Mouse (Mus musculus) mesoderm, embryonic 11.5 days (tissue): ENCODE results near the gene Rnf220.

Source experiments
- DNase-seq: peaks from one replicate; pipeline ENCODE4 v3.0.0-alpha.2; 2012; ENCODE audit warnings: low read depth, low spot score

Rnf220 gene

GRCm38 (mm10) chr4:117302027-117302806 is 194.6 kb downstream of the Rnf220 start:
- DNase-seq, result no peak

GRCm38 (mm10) chr4:117299921-117300320 is 196.9 kb downstream of the Rnf220 start:
- DNase-seq, result no peak

- no peak for DNase-seq
Measured at GRCm38 (mm10) chr4:117297819-117298218, 199.0 kb downstream of the Rnf220 start.

GRCm38 (mm10) chr4:117296849-117297593 is 199.8 kb downstream of the Rnf220 start:
- DNase-seq, result no peak

GRCm38 (mm10) chr4:117291696-117292095 is 205.2 kb downstream of the Rnf220 start:
- no peak for DNase-seq

DNA sequence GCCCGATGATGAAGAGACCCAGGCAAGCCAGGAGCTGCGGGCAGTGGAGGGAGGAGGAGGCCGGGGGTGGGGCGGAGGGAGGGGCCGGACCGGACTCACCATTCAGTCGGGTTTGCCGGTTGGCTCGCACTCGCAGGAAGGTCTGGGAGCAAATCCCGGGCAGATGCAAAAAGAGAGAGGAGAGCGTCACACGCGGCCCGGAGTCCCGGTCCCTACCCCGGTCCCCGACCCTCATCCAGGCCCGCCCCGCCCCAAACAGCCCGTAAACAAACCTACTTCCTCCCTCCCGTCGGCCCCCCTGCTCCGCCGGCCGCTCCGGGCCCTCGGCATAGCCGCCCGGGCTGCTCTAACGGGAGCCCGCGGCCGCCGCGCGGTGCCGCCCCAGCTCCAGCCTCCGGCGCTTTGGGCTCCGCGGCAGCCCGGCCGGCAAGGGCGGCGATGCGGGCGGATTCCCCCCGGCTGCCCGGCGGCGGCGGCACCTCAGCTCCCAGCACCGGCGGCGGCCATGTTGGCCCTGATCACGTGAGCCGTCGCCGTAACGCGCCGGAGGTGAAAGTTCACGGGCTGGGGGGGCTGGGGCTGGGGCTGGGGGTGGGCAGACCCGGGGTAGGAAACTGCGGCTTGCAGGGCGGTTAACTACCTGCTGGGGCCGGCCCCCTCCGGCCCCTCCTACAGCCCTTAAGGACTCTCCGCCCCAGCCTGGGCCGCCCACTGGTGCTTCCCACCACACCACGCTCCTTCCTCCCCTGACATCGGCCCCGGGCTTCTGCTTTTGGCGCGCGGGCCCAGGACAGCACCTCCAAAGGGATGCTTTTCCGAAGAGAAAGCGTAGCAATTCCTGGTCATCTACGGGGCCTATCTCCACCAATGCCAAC is 207.7 kb downstream of the Rnf220 start:
- peak; percentile 85 for DNase-seq

- no peak for DNase-seq
Measured at GRCm38 (mm10) chr4:117288277-117288926, 208.4 kb downstream of the Rnf220 start.

- no peak for DNase-seq
Measured at GRCm38 (mm10) chr4:117284363-117284762, 212.5 kb downstream of the Rnf220 start.

- peak; percentile 76 for DNase-seq
Measured at GRCm38 (mm10) chr4:117283271-117284191, 213.3 kb downstream of the Rnf220 start.

DNA sequence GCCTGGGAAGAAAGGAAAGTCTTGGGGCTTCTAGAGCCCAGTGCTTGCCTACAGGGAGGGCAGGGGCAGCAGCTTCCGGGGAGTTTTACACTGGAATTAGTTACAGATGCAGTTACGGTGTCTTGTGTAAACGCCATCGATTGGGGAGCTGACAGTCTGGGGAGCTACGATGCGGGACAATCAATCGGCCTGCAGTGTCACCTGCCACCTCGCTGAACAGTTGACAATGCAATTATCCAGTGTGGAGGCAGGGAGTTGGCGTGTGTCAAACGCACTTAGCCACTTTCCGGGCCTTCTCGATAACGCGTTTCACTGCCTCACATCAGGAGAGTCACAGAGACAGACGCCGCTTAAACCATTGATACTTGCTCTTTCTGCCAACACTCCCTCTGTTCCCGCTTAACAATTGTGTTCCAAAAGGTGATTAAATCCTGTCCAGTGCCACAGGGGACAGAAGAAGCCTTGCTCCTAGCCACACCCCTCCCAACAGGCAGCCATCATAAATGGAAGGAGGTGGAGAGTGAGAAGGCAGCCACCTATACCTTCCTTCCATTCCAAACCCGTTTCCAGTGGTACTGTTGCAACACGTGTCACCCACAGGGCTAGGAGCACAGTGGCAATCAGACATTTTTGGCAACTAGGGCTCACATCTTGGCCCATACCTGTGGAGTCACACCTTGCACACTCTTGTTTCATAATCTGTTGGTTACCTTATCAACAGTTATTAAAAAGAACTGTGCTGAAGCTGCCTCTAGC is 215.6 kb downstream of the Rnf220 start:
- DNase-seq, result no peak

- DNase-seq, result no peak
Measured at GRCm38 (mm10) chr4:117280397-117280930, 216.4 kb downstream of the Rnf220 start.

DNA sequence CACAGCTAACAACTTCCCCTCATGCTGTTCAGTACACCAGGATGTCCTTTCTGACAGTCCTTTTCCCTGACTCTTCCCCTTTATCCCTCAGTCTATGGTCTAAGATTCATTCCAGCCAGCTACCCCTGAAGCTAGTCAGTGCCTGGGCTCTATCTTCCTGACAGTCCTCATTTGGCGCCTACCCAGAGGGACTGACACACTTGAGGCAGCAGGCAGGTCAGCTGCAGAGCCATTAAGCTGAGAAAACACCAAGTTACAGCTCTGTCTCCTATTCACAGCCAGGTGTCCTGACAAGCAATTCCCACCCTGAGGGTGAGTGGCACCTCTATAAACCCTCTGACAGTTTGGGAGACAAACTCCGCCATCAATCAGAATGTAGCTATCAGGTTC is 217.6 kb downstream of the Rnf220 start:
- no peak for DNase-seq

GRCm38 (mm10) chr4:117278381-117279252 is 218.2 kb downstream of the Rnf220 start:
- no peak for DNase-seq

- DNase-seq, result no peak
Measured at GRCm38 (mm10) chr4:117277687-117278086, 219.2 kb downstream of the Rnf220 start.

DNA sequence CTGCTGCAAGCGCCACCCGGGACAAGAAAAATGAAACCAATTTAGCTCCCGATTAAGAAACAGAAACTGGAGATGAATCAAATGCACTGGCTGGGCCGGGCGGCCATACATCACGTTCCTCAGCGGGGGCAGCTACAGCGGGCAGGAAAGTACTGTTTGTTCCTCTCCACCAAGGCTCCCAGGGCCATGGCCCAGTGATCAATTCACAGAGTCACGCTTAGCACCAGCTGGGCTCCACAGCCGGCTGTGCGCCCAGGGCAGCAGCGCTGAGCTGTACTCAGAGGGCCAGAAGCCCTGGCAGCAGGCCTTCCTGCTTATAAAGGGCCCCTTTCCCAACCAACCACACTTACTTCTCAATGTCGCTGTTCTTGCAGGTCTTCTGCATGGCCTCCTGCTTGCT is 219.8 kb downstream of the Rnf220 start:
- no peak for DNase-seq

GRCm38 (mm10) chr4:117276281-117276711 is 220.6 kb downstream of the Rnf220 start:
- peak; percentile 65 for DNase-seq

GRCm38 (mm10) chr4:117274720-117275119 is 222.1 kb downstream of the Rnf220 start:
- DNase-seq, result no peak

DNA sequence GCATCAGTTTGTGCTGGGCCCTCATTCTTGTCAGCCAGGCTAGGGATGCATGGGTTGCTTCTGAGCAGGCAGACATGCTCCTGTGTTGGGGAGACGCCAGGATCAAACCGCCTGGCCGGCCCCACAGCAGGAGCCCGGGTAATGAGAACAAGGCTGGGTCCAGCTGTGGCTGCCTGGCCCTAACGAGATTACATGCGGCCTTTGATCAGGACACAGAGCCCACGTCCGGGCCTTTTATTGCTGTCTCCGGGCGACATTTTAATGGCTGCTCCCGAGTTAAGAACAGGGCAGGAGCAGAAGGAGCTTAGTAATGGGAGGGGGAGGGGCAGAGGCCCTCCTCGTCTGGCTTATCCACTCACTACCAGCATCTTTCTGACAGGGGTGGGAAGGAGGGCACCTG is 224.4 kb downstream of the Rnf220 start:
- DNase-seq, result peak; percentile 64
